ENCODE assay signal across 8 mouse cellular contexts in genomic region chr14:105895961-105896651, GRCm38 (mm10). TPM values are rescaled to one million over a fixed set of nuclear protein-coding genes. Genes with fewer than 3 reads are reported as not detected.
DNase-seq lines count a peak whose midpoint lies in the region; ATAC-seq and TF ChIP-seq lines count a peak whose summit lies in the region.

No protein-coding gene starts in this region.

- DNase-seq in CD4-positive helper T cell, adult 2 months (ENCODE audit: low read depth, low spot score), result peak; percentile 11
- DNase-seq in c-Kit-positive CD71-positive TER-119-negative erythroid progenitor cells, embryonic 14.5 days (ENCODE audit: low read depth), result peak; percentile 24
- DNase-seq in heart, postnatal 14 days, result peak; percentile 69 to 70
- peak in 1 of 2 experiments; percentile 44 for DNase-seq in layer of hippocampus, adult 2 months (ENCODE audit: low spot score in 2 of 2)
- DNase-seq in thymus, postnatal 10 days (ENCODE audit: low spot score in 2 of 2), result peak; percentile 25

- intact Hi-C loops in heart, postnatal 14 days (cut with DNase I), result loop anchor here (2.0 to 5.0 kb wide), 6 partner anchors 163 to 584 kb away; no protein-coding TSS in a partner anchor

- H3K4me1 ChIP-seq in forebrain, embryonic 13.5 days, result peaks cover 30% of the 10 kb centered on the region
- H3K4me1 ChIP-seq in lung, embryonic 15.5 days, result peaks cover 25% of the 10 kb centered on the region

- H3K9ac ChIP-seq in forebrain, embryonic 13.5 days, result peak overlapping the region; percentile 86
- H3K9ac ChIP-seq in lung, embryonic 15.5 days, result peak overlapping the region; percentile 76

- no peak for TF ChIP-seq CTCF in layer of hippocampus, adult 2 months (conservative IDR thresholded peaks at IDR 0.05)

- H3K27me3 ChIP-seq in forebrain, embryonic 13.5 days, result peaks cover 9% of the 10 kb centered on the region; the same call in 1 of the 2 replicates
- no peaks in the 10 kb centered on the region for H3K27me3 ChIP-seq in lung, embryonic 15.5 days

- under 1% methylated on average over 50 of the region's 50 CpGs for WGBS in forebrain, embryonic 13.5 days
- under 1% methylated on average over 50 of the region's 50 CpGs for WGBS in lung, embryonic 15.5 days

- H3K4me2 ChIP-seq in forebrain, embryonic 13.5 days, result peak overlapping the region; percentile 95
- peak overlapping the region; percentile 93 for H3K4me2 ChIP-seq in lung, embryonic 15.5 days

- peaks cover 6% of the 10 kb centered on the region; the same call in 1 of the 2 replicates for H3K36me3 ChIP-seq in forebrain, embryonic 13.5 days (ENCODE audit: poor library complexity, severe bottlenecking)
- H3K36me3 ChIP-seq in lung, embryonic 15.5 days, result peaks cover 8% of the 10 kb centered on the region; the same call in 1 of the 2 replicates

- no peak for ATAC-seq in forebrain, embryonic 13.5 days
- ATAC-seq in lung, embryonic 15.5 days (ENCODE audit: borderline replicate concordance, extremely low read depth, low FRiP score, low TSS enrichment), result no peak
- ATAC-seq in neutrophil, adult 5-6 weeks (ENCODE audit: extremely low read depth, insufficient number of reproducible peaks, low FRiP score, poor library complexity, severe bottlenecking), result 0 out of 2 replicates have a peak, but pooled peaks have one; percentile 5

- H3K9me3 ChIP-seq in forebrain, embryonic 13.5 days (replicated peaks), result no peaks in the 10 kb centered on the region
- no peaks in the 10 kb centered on the region for H3K9me3 ChIP-seq in lung, embryonic 15.5 days

- H3K27ac ChIP-seq in forebrain, embryonic 13.5 days, result peak overlapping the region; percentile 98
- peak overlapping the region; percentile 98 for H3K27ac ChIP-seq in layer of hippocampus, adult 2 months
- peak overlapping the region; percentile 98 for H3K27ac ChIP-seq in lung, embryonic 15.5 days

- H3K4me3 ChIP-seq in forebrain, embryonic 13.5 days, result peak overlapping the region; percentile 79
- H3K4me3 ChIP-seq in layer of hippocampus, adult 2 months, result peak overlapping the region; percentile 93
- H3K4me3 ChIP-seq in lung, embryonic 15.5 days, result peak overlapping the region; percentile 68

RNA-seq across cellular contexts. Expression of gene Spry2, which starts 0.5 kb away (rescaled TPM):
- polyA plus RNA-seq in forebrain, embryonic 13.5 days (2015; fragmentation: Nextera tagmentation; extraction: Ambion mirVana), result 21.4 and 27.4 TPM in 2 replicates
- 10 to 100 TPM; 34.6 to 35.7 TPM for total RNA-seq in heart, postnatal 14 days (2021)
- 10 to 100 TPM; 66.7 to 74.2 TPM for total RNA-seq in layer of hippocampus, adult 2 months (2021)
- 43.9 and 47.4 TPM in 2 replicates for polyA plus RNA-seq in lung, embryonic 15.5 days (2015; fragmentation: Nextera tagmentation; extraction: Ambion mirVana)
- 8.6 and 8.8 TPM in 2 replicates for total RNA-seq in neutrophil, adult 5-6 weeks (2017)
